Mouse (Mus musculus): ENCODE data around the gene Afap1l2.

DNA sequence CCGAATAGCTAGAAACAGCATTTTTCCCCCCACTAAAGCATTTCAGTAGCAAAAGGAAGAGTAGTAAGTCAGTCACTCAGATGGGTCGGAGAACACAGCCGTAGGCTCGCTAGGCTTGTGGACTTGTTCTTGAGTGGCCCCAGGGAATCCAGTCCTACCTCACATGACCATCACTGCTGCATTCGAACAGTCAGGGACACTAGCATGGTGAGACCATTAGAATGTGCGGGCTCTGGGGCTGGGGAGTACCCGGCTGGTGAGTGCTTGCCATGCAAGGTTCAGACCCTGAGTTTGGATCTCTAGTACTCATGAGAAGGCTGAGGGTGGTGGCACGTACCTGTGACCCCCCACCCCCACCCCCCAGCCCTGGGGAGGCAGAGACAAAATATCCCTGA lies 9.8 kb upstream of the Afap1l2 start:
- TF ChIP-seq CTCF (IDR thresholded peaks at IDR 0.05; ENCODE audit: control insufficient read depth, insufficient read depth, insufficient read length): no peak
- no peak for TF ChIP-seq CEBPB (IDR thresholded peaks at IDR 0.05; ENCODE audit: low read depth)
- no peak for TF ChIP-seq MYOG (IDR thresholded peaks at IDR 0.05; ENCODE audit: control insufficient read depth, extremely low read depth, insufficient read length)
